Mouse (Mus musculus) embryonic facial prominence, embryonic 14.5 days (tissue): ENCODE data around the gene Slc18a2. TPM values are rescaled to one million over a fixed set of nuclear protein-coding genes. Genes with fewer than 3 reads are reported as not detected.

Experiments used
- ATAC-seq: fragments of 200-750 bp; cut with Nextera tagmentation; 2 replicates; pipeline ENCODE4 v1.8.0; 2017; ENCODE audit warnings: low read depth, moderate number of reproducible peaks, moderate TSS enrichment
- DNase-seq: peaks from one replicate; pipeline ENCODE4 v3.0.0-alpha.2; 2015; ENCODE audit warnings: low spot score
- H3K27ac ChIP-seq: fragments of 300-500 bp; sonication (generic); replicated peaks from 2 replicates; pipeline ENCODE4 v1.5.1; 2014; ENCODE audit warnings: low read depth, mild to moderate bottlenecking, low read length, moderate library complexity
- H3K27me3 ChIP-seq: fragments of 300-500 bp; sonication (generic); replicated peaks from 2 replicates; pipeline ENCODE4 v1.6.1; 2014; ENCODE audit warnings: low read length; ENCODE audit not compliant: control insufficient read depth, insufficient read depth
- H3K36me3 ChIP-seq: fragments of 300-500 bp; sonication (generic); 2 replicates; pipeline ENCODE4 v1.6.1; 2014; ENCODE audit warnings: low read length, mixed read lengths; ENCODE audit not compliant: control insufficient read depth, insufficient read depth
- H3K4me1 ChIP-seq: fragments of 300-500 bp; sonication (generic); 2 replicates; pipeline ENCODE4 v1.6.1; 2014; ENCODE audit warnings: antibody characterized with exemption, low read length; ENCODE audit not compliant: control insufficient read depth, insufficient read depth
- H3K4me2 ChIP-seq: fragments of 300-500 bp; sonication (generic); 2 replicates; pipeline ENCODE4 v1.6.1; 2014; ENCODE audit warnings: low read depth, mild to moderate bottlenecking, low read length, moderate library complexity, mixed read lengths
- H3K4me3 ChIP-seq: fragments of 300-500 bp; sonication (generic); 2 replicates; pipeline ENCODE4 v1.5.1; 2014; ENCODE audit warnings: low read depth, mild to moderate bottlenecking, low read length
- H3K9ac ChIP-seq: fragments of 300-500 bp; sonication (generic); 2 replicates; pipeline ENCODE4 v1.6.1; 2014; ENCODE audit warnings: low read depth, mild to moderate bottlenecking, low read length, moderate library complexity, mixed read lengths
- H3K9me3 ChIP-seq: fragments of 300-500 bp; sonication (generic); 2 replicates; pipeline ENCODE4 v1.6.1; 2016; ENCODE audit warnings: low read length; ENCODE audit not compliant: control insufficient read depth
- WGBS: fragments of 180-500 bp; shearing (Covaris S2); extraction: QIAGEN DNeasy Blood & Tissue Kit; methylation state at CpG from one replicate; pipeline ENCODE4 v1.1.7; 2014; 5-methylcytosine and 5-hydroxymethylcytosine counted together
- polyA plus RNA-seq: library from polyadenylated mRNA; unstranded; fragments of >200 nt; fragmentation: Nextera tagmentation; extraction: Ambion mirVana; gene quantifications from 2 replicates; pipeline ENCODE4 v1.2.1, GENCODE M21; 2014

Slc18a2 gene
- polyA plus RNA-seq, 1 experiment from 2014 or later, result 7.9 TPM

- Histone ChIP-seq H3K4me3 (no peak overlapping the region), H3K9me3 (no peaks in the 10 kb centered on the region), H3K36me3 (no peaks in the 10 kb centered on the region), H3K4me2 (no peak overlapping the region), H3K27me3 (no peaks in the 10 kb centered on the region), H3K9ac (no peak overlapping the region), H3K27ac (no peak overlapping the region), H3K4me1 (no peaks in the 10 kb centered on the region)
- peak; percentile 64 for ATAC-seq
- WGBS, result 23% methylated on average over 17 of the region's 17 CpGs
- DNase-seq, result peak; percentile 75
Measured at GRCm38 (mm10) chr19:59239124-59239817, 21.4 kb upstream of the Slc18a2 start.

GRCm38 (mm10) chr19:59241987-59242386 is 18.7 kb upstream of the Slc18a2 start:
- Histone ChIP-seq H3K4me2 (no peak overlapping the region), H3K9ac (no peak overlapping the region), H3K27me3 (no peaks in the 10 kb centered on the region), H3K4me3 (no peak overlapping the region), H3K36me3 (no peaks in the 10 kb centered on the region), H3K27ac (no peak overlapping the region), H3K4me1 (no peaks in the 10 kb centered on the region), H3K9me3 (no peaks in the 10 kb centered on the region)
- ATAC-seq (no peak), DNase-seq (no peak)
- 89% methylated on average over 4 of the region's 4 CpGs for WGBS

- Histone ChIP-seq H3K9ac (no peak overlapping the region), H3K4me3 (no peak overlapping the region), H3K4me2 (no peak overlapping the region), H3K27me3 (no peaks in the 10 kb centered on the region), H3K36me3 (no peaks in the 10 kb centered on the region), H3K27ac (no peak overlapping the region), H3K4me1 (no peaks in the 10 kb centered on the region), H3K9me3 (no peaks in the 10 kb centered on the region)
- WGBS, result 73% methylated on average over 2 of the region's 2 CpGs
- DNase-seq (no peak), ATAC-seq (no peak)
Measured at GRCm38 (mm10) chr19:59243057-59243456, 17.6 kb upstream of the Slc18a2 start.

- DNase-seq, result no peak
- ATAC-seq, result no peak
- H3K36me3 ChIP-seq, result no peaks in the 10 kb centered on the region
- no peaks in the 10 kb centered on the region for H3K27me3 ChIP-seq
- H3K9ac ChIP-seq, result no peak overlapping the region
- H3K9me3 ChIP-seq, result no peaks in the 10 kb centered on the region
- no peak overlapping the region for H3K4me3 ChIP-seq
- H3K4me2 ChIP-seq, result no peak overlapping the region
- 78% methylated on average over 4 of the region's 4 CpGs for WGBS
- H3K4me1 ChIP-seq, result no peaks in the 10 kb centered on the region
- H3K27ac ChIP-seq, result no peak overlapping the region
Measured at GRCm38 (mm10) chr19:59248144-59248543, 12.6 kb upstream of the Slc18a2 start.

- H3K4me2 ChIP-seq, result no peak overlapping the region
- 64% methylated on average over 11 of the region's 11 CpGs for WGBS
- ATAC-seq, result no peak
- DNase-seq, result no peak
- no peak overlapping the region for H3K9ac ChIP-seq
- no peaks in the 10 kb centered on the region for H3K4me1 ChIP-seq
- no peaks in the 10 kb centered on the region for H3K27me3 ChIP-seq
- H3K9me3 ChIP-seq, result no peaks in the 10 kb centered on the region
- no peaks in the 10 kb centered on the region for H3K36me3 ChIP-seq
- H3K4me3 ChIP-seq, result no peak overlapping the region
- H3K27ac ChIP-seq, result no peak overlapping the region
Measured at GRCm38 (mm10) chr19:59248553-59249286, 12.0 kb upstream of the Slc18a2 start.

- H3K27ac ChIP-seq, result no peak overlapping the region
- H3K9ac ChIP-seq, result no peak overlapping the region
- H3K9me3 ChIP-seq, result no peaks in the 10 kb centered on the region
- H3K27me3 ChIP-seq, result no peaks in the 10 kb centered on the region
- DNase-seq (no peak), ATAC-seq (no peak)
- H3K4me3 ChIP-seq, result no peak overlapping the region
- no peak overlapping the region for H3K4me2 ChIP-seq
- WGBS, result 54% methylated on average over 2 of the region's 2 CpGs
- no peaks in the 10 kb centered on the region for H3K36me3 ChIP-seq
- H3K4me1 ChIP-seq, result no peaks in the 10 kb centered on the region
Measured at GRCm38 (mm10) chr19:59252651-59253050, 8.0 kb upstream of the Slc18a2 start.

- no peak overlapping the region for H3K9ac ChIP-seq
- H3K27ac ChIP-seq, result no peak overlapping the region
- no peak overlapping the region for H3K4me2 ChIP-seq
- H3K36me3 ChIP-seq, result no peaks in the 10 kb centered on the region
- DNase-seq, result no peak
- H3K4me1 ChIP-seq, result peaks cover 13% of the 10 kb centered on the region
- H3K9me3 ChIP-seq, result no peaks in the 10 kb centered on the region
- no peak for ATAC-seq
- 42% methylated on average over 5 of the region's 5 CpGs for WGBS
- H3K4me3 ChIP-seq, result no peak overlapping the region
- H3K27me3 ChIP-seq, result peaks cover 23% of the 10 kb centered on the region
Measured at GRCm38 (mm10) chr19:59259633-59260032, 1.1 kb upstream of the Slc18a2 start.

GRCm38 (mm10) chr19:59261604-59262003 is 908 bp downstream of the Slc18a2 start:
- ATAC-seq (no peak), DNase-seq (no peak)
- H3K9me3 ChIP-seq, result no peaks in the 10 kb centered on the region
- peak overlapping the region; percentile 92 for H3K4me2 ChIP-seq
- no peak overlapping the region for H3K27ac ChIP-seq
- no peaks in the 10 kb centered on the region for H3K36me3 ChIP-seq
- H3K9ac ChIP-seq, result no peak overlapping the region
- H3K4me3 ChIP-seq, result no peak overlapping the region
- 42% methylated on average over 7 of the region's 7 CpGs for WGBS
- H3K4me1 ChIP-seq, result peaks cover 13% of the 10 kb centered on the region
- peaks cover 23% of the 10 kb centered on the region for H3K27me3 ChIP-seq

- H3K9me3 ChIP-seq, result no peaks in the 10 kb centered on the region
- peaks cover 23% of the 10 kb centered on the region for H3K27me3 ChIP-seq
- H3K4me1 ChIP-seq, result peaks cover 19% of the 10 kb centered on the region
- no peak for ATAC-seq
- H3K27ac ChIP-seq, result no peak overlapping the region
- no peak overlapping the region for H3K4me2 ChIP-seq
- no peak overlapping the region for H3K4me3 ChIP-seq
- no peak overlapping the region for H3K9ac ChIP-seq
- no peak for DNase-seq
- WGBS, result 88% methylated on average over 9 of the region's 9 CpGs
- H3K36me3 ChIP-seq, result no peaks in the 10 kb centered on the region
Measured at GRCm38 (mm10) chr19:59263171-59263570, 2.5 kb downstream of the Slc18a2 start.
